Mouse (Mus musculus): ENCODE measurements around the gene Gm43552. TPM values are rescaled to one million over a fixed set of nuclear protein-coding genes. Genes with fewer than 3 reads are reported as not detected.
"Not testable (repeated sequence)": the region's sequence is repeated elsewhere in the genome, so short reads cannot be mapped to it uniquely, and the experiment has no call there.

The Gm43552 gene
- 1 to 10 TPM in 1 of 2 experiments, not detected in 1; 3.1 TPM for total RNA-seq (2021)
- long read RNA-seq, experiment 1: 0 reads
- long read RNA-seq, experiment 2: 0 reads

DNA sequence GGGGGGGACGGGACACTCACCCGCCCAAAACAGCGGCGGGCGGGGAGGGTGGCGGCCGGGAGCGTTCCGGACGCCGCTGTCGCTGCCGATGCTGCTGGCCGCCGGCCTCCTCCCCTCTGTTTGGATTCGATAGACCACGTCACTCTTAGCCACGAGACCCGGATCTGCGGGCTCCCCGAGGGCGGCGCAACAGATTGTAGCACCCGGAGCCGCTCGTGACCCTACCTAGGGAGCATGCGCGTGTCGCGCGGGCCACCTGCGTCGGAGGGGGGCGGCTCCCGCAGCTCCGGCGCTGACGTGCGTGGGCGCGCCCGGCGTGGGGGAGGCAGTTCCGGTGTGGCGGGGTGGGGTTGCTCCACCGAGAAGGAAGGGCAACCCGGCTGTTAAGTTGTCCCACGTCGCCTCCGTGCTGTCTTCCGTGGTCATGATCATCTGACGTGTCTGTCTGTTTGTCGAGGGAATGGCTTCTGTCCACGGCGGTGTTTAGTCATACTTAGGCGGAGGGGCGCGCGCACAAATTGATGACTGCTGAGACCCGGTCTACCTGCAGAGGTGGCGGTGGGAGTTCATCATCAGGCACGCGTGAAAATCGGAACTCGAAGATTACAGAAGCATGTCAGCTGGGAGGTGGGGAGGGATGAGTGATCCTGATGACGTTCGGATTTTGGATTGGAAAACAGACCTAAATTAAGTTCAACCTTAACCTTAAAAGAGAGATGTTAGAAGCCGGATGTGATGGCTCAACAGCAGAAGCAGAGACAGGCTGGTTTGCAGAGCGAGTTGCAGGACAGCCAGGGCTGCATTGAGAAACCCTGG is at the start of gene Gm43552:
Gene Gm43552, minus strand, starts transcription at position 118 of the 816 bp plus-strand sequence.
- intact Hi-C loops (cut with DNase I; ENCODE audit: low total_unique reads): no loop called here
- DNase-seq: peak; percentile 96

GRCm38 (mm10) chr5:65541889-65542288 is 49.3 kb upstream of the Gm43552 start:
- DNase-seq: no peak
- intact Hi-C loops (cut with DNase I; ENCODE audit: low total_unique reads): no loop called here

DNA sequence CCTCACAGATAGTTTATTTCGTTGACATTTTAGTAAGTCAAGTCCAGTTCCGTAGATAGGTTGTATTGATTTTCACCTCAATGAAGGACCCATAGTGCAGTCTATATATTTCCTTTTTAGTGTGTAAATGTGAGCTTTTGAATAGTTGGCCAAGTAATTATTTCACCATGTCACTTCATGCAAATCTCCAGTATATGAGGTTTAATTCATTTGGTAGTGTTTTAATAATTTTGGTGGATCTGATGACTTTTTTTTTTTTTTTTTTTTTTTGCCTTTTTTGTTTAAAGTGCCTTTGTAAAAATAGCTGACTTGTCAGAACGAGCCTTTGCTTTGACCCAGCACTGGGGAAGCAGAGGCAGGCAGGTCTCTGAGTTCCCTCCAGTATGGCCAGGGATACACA is 47.2 kb upstream of the Gm43552 start:
- intact Hi-C loops (cut with DNase I; ENCODE audit: low total_unique reads): loop anchor here (5.0 to 10.0 kb wide), 2 partner anchors 85 to 158 kb away; partner anchors contain the start of gene Pds5a
- no peak for DNase-seq

DNA sequence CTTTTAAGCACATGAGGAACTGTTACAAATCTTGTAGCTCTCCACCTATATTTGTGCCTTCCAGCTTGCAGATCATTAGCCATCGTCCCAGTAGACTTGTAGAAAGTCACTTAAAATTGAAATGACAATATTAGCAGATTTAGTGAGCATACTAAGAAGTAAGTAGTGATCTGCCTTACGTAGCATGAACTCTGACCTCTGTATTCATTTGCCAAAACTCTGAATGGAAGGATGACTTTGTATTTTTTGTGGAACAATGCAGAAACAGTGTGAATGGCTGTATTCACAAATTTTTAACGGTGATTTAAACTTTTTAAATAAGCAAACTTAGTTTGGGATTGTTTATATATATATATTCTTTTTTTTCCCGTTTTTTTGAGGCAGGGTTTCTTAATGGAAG is 46.2 kb upstream of the Gm43552 start:
- intact Hi-C loops (cut with DNase I; ENCODE audit: low total_unique reads): loop anchor here (5.0 to 10.0 kb wide), 2 partner anchors 86 to 158 kb away; partner anchors contain the start of gene Pds5a
- no peak for DNase-seq

DNA sequence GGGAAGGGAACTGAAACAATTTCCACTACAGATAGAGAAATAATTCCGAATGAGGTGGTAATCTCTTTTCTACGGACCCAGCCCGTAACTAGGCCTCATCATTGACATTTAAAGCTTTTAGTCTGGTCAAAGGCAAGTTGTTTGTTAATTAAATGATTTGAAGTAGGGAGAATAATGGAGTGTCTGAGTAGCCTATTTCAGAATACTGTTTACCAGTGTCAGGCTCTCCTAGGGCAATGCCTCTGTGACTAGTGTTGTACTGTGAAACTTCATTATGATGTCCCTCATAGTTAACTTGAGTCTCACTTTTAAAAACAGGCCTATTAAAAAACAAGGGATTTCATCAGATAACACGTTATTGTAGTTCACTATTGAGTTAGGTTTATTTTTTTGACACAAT is 45.5 kb upstream of the Gm43552 start:
- intact Hi-C loops (cut with DNase I; ENCODE audit: low total_unique reads): loop anchor here (5.0 to 10.0 kb wide), 2 partner anchors 87 to 159 kb away; partner anchors contain the start of gene Pds5a
- no peak for DNase-seq

- peak; percentile 58 for DNase-seq
- intact Hi-C loops (cut with DNase I; ENCODE audit: low total_unique reads): loop anchor here (5.0 to 10.0 kb wide), 2 partner anchors 87 to 160 kb away; partner anchors contain the start of gene Pds5a
Observed at GRCm38 (mm10) chr5:65537420-65538071, 44.9 kb upstream of the Gm43552 start.

DNA sequence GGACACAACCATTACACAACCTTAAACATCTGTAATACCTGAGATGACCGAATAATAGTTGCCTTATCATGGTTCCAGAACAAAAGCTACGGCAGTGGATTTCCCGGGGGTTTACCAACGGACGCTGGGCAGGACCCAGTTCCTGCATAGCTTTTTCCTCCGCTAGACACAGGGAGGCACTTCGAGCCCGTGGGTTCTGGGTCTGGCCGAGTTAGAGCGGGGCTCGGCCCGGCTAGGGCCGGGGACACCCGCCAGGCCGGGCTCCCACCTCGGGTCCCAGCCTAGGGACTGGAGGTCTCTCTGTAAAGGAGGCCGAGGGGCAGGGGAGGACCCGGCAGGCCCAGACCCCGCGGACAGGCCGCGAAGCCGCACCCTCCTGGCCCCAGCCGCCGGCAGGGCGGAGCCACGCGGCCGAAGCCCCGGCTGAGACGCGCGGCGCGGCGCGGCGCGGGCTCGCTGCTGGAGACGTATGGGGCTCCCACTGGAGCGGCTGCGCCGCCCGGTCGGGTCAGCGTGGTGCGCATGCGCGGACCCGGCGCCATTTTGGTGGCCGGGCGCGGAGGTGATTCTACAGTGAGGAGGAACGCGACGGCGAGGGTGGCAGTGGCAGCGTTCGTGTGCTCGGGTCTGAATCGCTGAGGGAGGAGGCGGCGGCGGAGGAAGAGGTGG is 44.3 kb upstream of the Gm43552 start, which contains the start of the genes Smim14 and Ube2k:
Gene Smim14, minus strand, starts transcription at position 434 of the 669 bp plus-strand sequence.
Gene Ube2k, plus strand, starts transcription at position 483 of the 669 bp plus-strand sequence.
- DNase-seq: peak; percentile 94
- intact Hi-C loops (cut with DNase I; ENCODE audit: low total_unique reads): loop anchor here (5.0 to 10.0 kb wide), 2 partner anchors 88 to 160 kb away; partner anchors contain the start of gene Pds5a

DNA sequence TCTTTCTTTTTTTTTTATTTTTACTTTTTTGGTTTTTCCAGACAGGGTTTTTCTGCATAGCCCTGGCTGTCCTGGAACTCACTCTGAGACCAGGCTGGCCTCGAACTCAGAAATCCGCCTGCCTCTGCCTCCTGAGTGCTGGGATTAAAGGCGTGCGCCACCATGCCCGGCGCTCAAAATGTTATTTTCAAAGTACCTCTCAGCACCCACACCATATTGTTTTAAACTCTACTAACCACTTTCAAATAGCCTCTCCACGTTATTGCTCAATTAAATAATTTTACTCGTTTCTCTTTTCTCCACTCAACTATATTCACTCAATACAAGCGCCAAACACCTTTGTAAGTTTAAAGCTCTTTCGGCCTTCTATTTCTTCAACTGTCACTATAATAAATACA is 43.4 kb upstream of the Gm43552 start:
- intact Hi-C loops (cut with DNase I; ENCODE audit: low total_unique reads): loop anchor here (5.0 to 10.0 kb wide), 2 partner anchors 89 to 161 kb away; partner anchors contain the start of gene Pds5a
- DNase-seq: not testable (repeated sequence)

GRCm38 (mm10) chr5:65535457-65536067 is 42.9 kb upstream of the Gm43552 start:
- intact Hi-C loops (cut with DNase I; ENCODE audit: low total_unique reads): loop anchor here (5.0 to 10.0 kb wide), 2 partner anchors 89 to 162 kb away; partner anchors contain the start of gene Pds5a
- DNase-seq: no peak

GRCm38 (mm10) chr5:65534496-65534895 is 41.9 kb upstream of the Gm43552 start:
- intact Hi-C loops (cut with DNase I; ENCODE audit: low total_unique reads): loop anchor here (10.0 kb wide), 1 partner anchor 90 kb away; no protein-coding TSS in a partner anchor
- DNase-seq: no peak

GRCm38 (mm10) chr5:65531283-65531682 is 38.6 kb upstream of the Gm43552 start:
- intact Hi-C loops (cut with DNase I; ENCODE audit: low total_unique reads): loop anchor here (10.0 kb wide), 1 partner anchor 94 kb away; no protein-coding TSS in a partner anchor
- no peak for DNase-seq

DNA sequence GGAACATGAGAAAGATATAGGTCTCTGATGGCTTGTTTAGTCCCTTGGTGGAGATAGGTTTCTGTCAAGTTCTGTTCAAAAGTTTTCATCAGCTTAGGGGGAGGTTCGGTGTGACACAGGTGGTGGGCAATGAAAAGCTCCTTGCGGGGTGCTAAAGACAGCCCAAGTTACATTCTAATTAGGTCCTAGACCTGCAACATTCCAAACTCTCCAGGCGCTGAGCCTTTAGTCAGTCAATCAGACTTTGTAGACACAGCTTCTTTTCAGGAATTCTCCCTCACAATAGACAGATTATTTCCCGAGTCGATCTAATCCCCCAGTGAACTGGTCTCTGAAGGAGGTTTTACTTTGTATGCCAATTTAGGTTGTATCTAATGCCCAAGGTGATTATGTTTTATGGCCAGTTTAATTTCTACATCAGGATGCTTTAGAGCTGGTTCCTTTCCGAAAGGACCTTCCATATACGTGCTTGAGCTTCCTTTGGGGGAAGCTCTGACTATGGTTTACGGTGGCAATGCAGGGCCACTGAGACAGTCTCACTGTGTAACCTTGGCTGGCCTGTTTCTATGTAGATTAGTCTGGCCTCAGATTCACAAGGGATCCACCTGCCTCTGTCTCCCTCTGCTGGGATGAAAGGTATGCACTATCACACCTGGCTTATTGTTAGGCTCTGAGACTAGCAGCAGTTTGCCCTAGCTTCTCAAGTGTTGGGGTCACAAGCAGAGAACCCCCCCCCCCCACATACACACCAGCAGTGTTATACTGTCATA is 33.2 kb upstream of the Gm43552 start:
- intact Hi-C loops (cut with DNase I; ENCODE audit: low total_unique reads): no loop called here
- DNase-seq: no peak

- intact Hi-C loops (cut with DNase I; ENCODE audit: low total_unique reads): no loop called here
- DNase-seq: no peak
Observed at GRCm38 (mm10) chr5:65524831-65525230, 32.2 kb upstream of the Gm43552 start.

- intact Hi-C loops (cut with DNase I; ENCODE audit: low total_unique reads): no loop called here
- no peak for DNase-seq
Observed at GRCm38 (mm10) chr5:65521803-65522202, 29.2 kb upstream of the Gm43552 start.

GRCm38 (mm10) chr5:65514635-65515278 is 22.1 kb upstream of the Gm43552 start:
- intact Hi-C loops (cut with DNase I; ENCODE audit: low total_unique reads): no loop called here
- no peak for DNase-seq

GRCm38 (mm10) chr5:65513506-65513905 is 20.9 kb upstream of the Gm43552 start:
- no peak for DNase-seq
- intact Hi-C loops (cut with DNase I; ENCODE audit: low total_unique reads): no loop called here

- no peak for DNase-seq
- intact Hi-C loops (cut with DNase I; ENCODE audit: low total_unique reads): no loop called here
Observed at GRCm38 (mm10) chr5:65508395-65508794, 15.8 kb upstream of the Gm43552 start.

DNA sequence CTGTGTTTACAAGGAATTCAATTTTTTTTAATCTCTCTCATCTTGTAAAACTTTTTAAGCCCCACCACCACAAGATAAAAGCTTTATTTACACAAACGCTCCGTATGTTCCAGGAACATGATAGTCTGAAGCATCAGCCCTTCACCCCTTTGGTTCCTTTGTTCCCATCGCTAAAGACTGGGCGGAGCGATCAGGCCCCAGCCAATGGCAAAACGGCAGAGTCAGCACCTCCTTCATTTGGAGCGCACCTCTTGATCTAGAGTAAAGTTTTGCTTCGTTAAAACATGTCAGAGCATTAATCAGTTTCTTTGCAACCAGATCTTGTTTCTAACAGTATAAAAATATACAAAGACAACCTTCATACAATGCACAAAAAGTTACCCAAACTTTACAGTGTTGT is 13.2 kb upstream of the Gm43552 start:
- peak; percentile 9 for DNase-seq
- intact Hi-C loops (cut with DNase I; ENCODE audit: low total_unique reads): no loop called here
